Mouse (Mus musculus) gastrocnemius, adult 2 months (tissue): ENCODE measurements around the gene Gm10181. TPM values are rescaled to one million over a fixed set of nuclear protein-coding genes. Genes with fewer than 3 reads are reported as not detected.

Source experiments
- DNase-seq: peaks from one replicate; pipeline ENCODE4 v3.0.0; 2022
- H3K27ac ChIP-seq: fragments of 200-600 bp; 2 replicates; pipeline ENCODE4 v1.8.1; 2022; ENCODE audit warnings: mild to moderate bottlenecking
- H3K4me3 ChIP-seq: fragments of 200-600 bp; 2 replicates; pipeline ENCODE4 v1.8.1; 2022; ENCODE audit warnings: mild to moderate bottlenecking, moderate library complexity
- CTCF ChIP-seq: fragments of 200-600 bp; IDR thresholded peaks from 2 replicates; pipeline ENCODE4 v1.8.1; 2022; ENCODE audit warnings: antibody characterized with exemption, mild to moderate bottlenecking, moderate library complexity
- intact Hi-C: fragments of 180-260 bp; cut with DNase I; formaldehyde crosslinking; loops from one replicate; pipeline ENCODE4 v1.15.1; 2025
- long read RNA-seq, 2 experiments: library from polyadenylated mRNA; stranded (forward); transcript quantifications; one replicate each; pipeline ENCODE4 v2.0.0; 2021
- total RNA-seq, 2 experiments: library from RNA; stranded (reverse); gene quantifications; 2 replicates each; pipeline ENCODE4 v1.2.3; 2021

The Gm10181 gene
- not detected for total RNA-seq
- long read RNA-seq, experiment 1, result 0 reads
- long read RNA-seq, experiment 2, result 0 reads

GRCm38 (mm10) chr9:25089122-25089521, at the start of gene Gm10181:
Gene Gm10181 (plus strand): TSS chr9:25089422.
- no peak within 1 kb of the TSS for H3K4me3 ChIP-seq
- intact Hi-C loops, result no loop called here
- no peak for DNase-seq
- no peak for TF ChIP-seq CTCF
- H3K27ac ChIP-seq, result no peak within 1 kb of the TSS

GRCm38 (mm10) chr9:25041665-25042064, 47.6 kb upstream of the Gm10181 start:
- H3K4me3 ChIP-seq, result no peak overlapping the region
- H3K27ac ChIP-seq, result no peak overlapping the region
- peak; percentile 82 for TF ChIP-seq CTCF
- DNase-seq, result no peak
- intact Hi-C loops, result loop anchor here (1.0 kb wide), 1 partner anchor 340 kb away; no protein-coding TSS in a partner anchor

- intact Hi-C loops, result no loop called here
- Histone ChIP-seq H3K27ac (no peak overlapping the region), H3K4me3 (no peak overlapping the region)
- no peak for TF ChIP-seq CTCF
- no peak for DNase-seq
Observed at GRCm38 (mm10) chr9:25042162-25043111, 46.8 kb upstream of the Gm10181 start.

- intact Hi-C loops, result no loop called here
- no peak for DNase-seq
- no peak for TF ChIP-seq CTCF
Observed at GRCm38 (mm10) chr9:25044325-25044724, 44.9 kb upstream of the Gm10181 start.

GRCm38 (mm10) chr9:25048289-25048688, 40.9 kb upstream of the Gm10181 start:
- intact Hi-C loops, result no loop called here
- Histone ChIP-seq H3K27ac (no peak overlapping the region), H3K4me3 (no peak overlapping the region)
- no peak for TF ChIP-seq CTCF
- DNase-seq, result no peak

More at GRCm38 (mm10) chr9:25044325-25044724, 44.9 kb upstream of the Gm10181 start:
- H3K27ac ChIP-seq, result no peak overlapping the region
- no peak overlapping the region for H3K4me3 ChIP-seq

GRCm38 (mm10) chr9:25048940-25049339, 40.3 kb upstream of the Gm10181 start:
- H3K4me3 ChIP-seq, result no peak overlapping the region
- DNase-seq, result no peak
- TF ChIP-seq CTCF, result no peak
- H3K27ac ChIP-seq, result no peak overlapping the region
- intact Hi-C loops, result no loop called here

- no peak for DNase-seq
- Histone ChIP-seq H3K4me3 (no peak overlapping the region), H3K27ac (no peak overlapping the region)
- no peak for TF ChIP-seq CTCF
- intact Hi-C loops, result no loop called here
Observed at GRCm38 (mm10) chr9:25051901-25052300, 37.3 kb upstream of the Gm10181 start.

- Histone ChIP-seq H3K27ac (no peak overlapping the region), H3K4me3 (no peak overlapping the region)
- no peak for TF ChIP-seq CTCF
- DNase-seq, result no peak
- intact Hi-C loops, result no loop called here
Observed at GRCm38 (mm10) chr9:25055650-25056376, 33.4 kb upstream of the Gm10181 start.

GRCm38 (mm10) chr9:25058726-25059125, 30.5 kb upstream of the Gm10181 start:
- intact Hi-C loops, result no loop called here
- DNase-seq, result no peak
- no peak for TF ChIP-seq CTCF

GRCm38 (mm10) chr9:25072666-25073065, 16.6 kb upstream of the Gm10181 start:
- intact Hi-C loops, result no loop called here
- no peak for DNase-seq
- no peak for TF ChIP-seq CTCF
- Histone ChIP-seq H3K4me3 (no peak overlapping the region), H3K27ac (no peak overlapping the region)

More at GRCm38 (mm10) chr9:25058726-25059125, 30.5 kb upstream of the Gm10181 start:
- H3K4me3 ChIP-seq, result no peak overlapping the region
- no peak overlapping the region for H3K27ac ChIP-seq

GRCm38 (mm10) chr9:25075977-25076376, 13.2 kb upstream of the Gm10181 start:
- no peak for TF ChIP-seq CTCF
- Histone ChIP-seq H3K4me3 (no peak overlapping the region), H3K27ac (no peak overlapping the region)
- intact Hi-C loops, result no loop called here
- DNase-seq, result no peak

GRCm38 (mm10) chr9:25076505-25076904, 12.7 kb upstream of the Gm10181 start:
- no peak for TF ChIP-seq CTCF
- H3K4me3 ChIP-seq, result no peak overlapping the region
- H3K27ac ChIP-seq, result no peak overlapping the region
- no peak for DNase-seq
- intact Hi-C loops, result no loop called here

GRCm38 (mm10) chr9:25090853-25091252, 1.6 kb downstream of the Gm10181 start:
- no peak for DNase-seq
- no peak for TF ChIP-seq CTCF
- intact Hi-C loops, result no loop called here
- Histone ChIP-seq H3K27ac (no peak overlapping the region), H3K4me3 (no peak overlapping the region)
